Mouse (Mus musculus): Measurements from ENCODE around the gene Sobp. TPM values are rescaled to one million over a fixed set of nuclear protein-coding genes. Genes with fewer than 3 reads are reported as not detected.

Gene Sobp
- polyA plus RNA-seq (2014; fragmentation: Nextera tagmentation; extraction: Ambion mirVana) = 1.5 TPM in 2 replicates

GRCm38 (mm10) chr10:43174326-43175155 is at the start of gene Sobp, which contains the start of gene 9030612E09Rik:
Sobp (minus strand) TSS chr10:43174530.
9030612E09Rik (plus strand) TSS chr10:43174704.
- peak within 1 kb of the TSS; percentile 73 for H3K4me3 ChIP-seq (ENCODE audit: low read depth, low read length)
- peak within 1 kb of the TSS; percentile 79 for H3K4me2 ChIP-seq (ENCODE audit: low read length)
- peak; percentile 84 for DNase-seq (ENCODE audit: low spot score)
- peak; percentile 73 for ATAC-seq (replicated peaks; ENCODE audit: low FRiP score, low TSS enrichment, low read depth)
- H3K4me1 ChIP-seq (replicated peaks; ENCODE audit: control insufficient read depth, insufficient read depth, low read length) = peaks cover 8% of the 10 kb centered on the region; the same call in 1 of the 2 replicates
- H3K9ac ChIP-seq (ENCODE audit: low read length) = peak within 1 kb of the TSS; percentile 61
- H3K27me3 ChIP-seq (replicated peaks; ENCODE audit: control insufficient read depth, insufficient read depth, low read length) = peaks cover 56% of the 10 kb centered on the region
- no peaks in the 10 kb centered on the region for H3K9me3 ChIP-seq (ENCODE audit: control insufficient read depth, low read length)
- H3K36me3 ChIP-seq (ENCODE audit: control insufficient read depth, insufficient read depth, low read length) = no peaks in the 10 kb centered on the region
- 0% methylated on average over 59 of the region's 91 CpGs for WGBS
- peak within 1 kb of the TSS; percentile 22; the same call in 1 of the 2 replicates for H3K27ac ChIP-seq (ENCODE audit: low read depth)

- H3K4me2 ChIP-seq (ENCODE audit: low read length) = no peak overlapping the region
- no peaks in the 10 kb centered on the region for H3K36me3 ChIP-seq (ENCODE audit: control insufficient read depth, insufficient read depth, low read length)
- peaks cover 3% of the 10 kb centered on the region; the same call in 1 of the 2 replicates for H3K4me1 ChIP-seq (replicated peaks; ENCODE audit: control insufficient read depth, insufficient read depth, low read length)
- no peak overlapping the region for H3K9ac ChIP-seq (ENCODE audit: low read length)
- H3K9me3 ChIP-seq (ENCODE audit: control insufficient read depth, low read length) = no peaks in the 10 kb centered on the region
- ATAC-seq (replicated peaks; ENCODE audit: low FRiP score, low TSS enrichment, low read depth) (no peak), DNase-seq (ENCODE audit: low spot score) (no peak)
- H3K4me3 ChIP-seq (ENCODE audit: low read depth, low read length) = no peak overlapping the region
- H3K27me3 ChIP-seq (replicated peaks; ENCODE audit: control insufficient read depth, insufficient read depth, low read length) = no peaks in the 10 kb centered on the region
- WGBS = 90% methylated on average over 2 of the region's 2 CpGs
- no peak overlapping the region for H3K27ac ChIP-seq (ENCODE audit: low read depth)
Observed at GRCm38 (mm10) chr10:43223391-43223790, 49.1 kb upstream of the Sobp start.

- H3K9ac ChIP-seq (ENCODE audit: low read length) = peak overlapping the region; percentile 77
- ATAC-seq (replicated peaks; ENCODE audit: low FRiP score, low TSS enrichment, low read depth) = peak; percentile 50
- H3K4me1 ChIP-seq (replicated peaks; ENCODE audit: control insufficient read depth, insufficient read depth, low read length) = peaks cover 3% of the 10 kb centered on the region; the same call in 1 of the 2 replicates
Observed at GRCm38 (mm10) chr10:43221659-43222058, 47.3 kb upstream of the Sobp start.

GRCm38 (mm10) chr10:43220910-43221625 is 46.7 kb upstream of the Sobp start, which contains the start of gene Pdss2:
Pdss2 (plus strand) TSS chr10:43221486.
- H3K9ac ChIP-seq (ENCODE audit: low read length) = peak within 1 kb of the TSS; percentile 77
- H3K9me3 ChIP-seq (ENCODE audit: control insufficient read depth, low read length) = no peaks in the 10 kb centered on the region
- no peaks in the 10 kb centered on the region for H3K36me3 ChIP-seq (ENCODE audit: control insufficient read depth, insufficient read depth, low read length)
- peak within 1 kb of the TSS; percentile 85 for H3K27ac ChIP-seq (ENCODE audit: low read depth)
- H3K4me3 ChIP-seq (ENCODE audit: low read depth, low read length) = peak within 1 kb of the TSS; percentile 83
- H3K27me3 ChIP-seq (replicated peaks; ENCODE audit: control insufficient read depth, insufficient read depth, low read length) = no peaks in the 10 kb centered on the region
- peak; percentile 99 for ATAC-seq (replicated peaks; ENCODE audit: low FRiP score, low TSS enrichment, low read depth)
- DNase-seq (ENCODE audit: low spot score) = peak; percentile 93
- peak within 1 kb of the TSS; percentile 76 for H3K4me2 ChIP-seq (ENCODE audit: low read length)
- H3K4me1 ChIP-seq (replicated peaks; ENCODE audit: control insufficient read depth, insufficient read depth, low read length) = peaks cover 3% of the 10 kb centered on the region; the same call in 1 of the 2 replicates
- under 1% methylated on average over 50 of the region's 50 CpGs for WGBS

More at GRCm38 (mm10) chr10:43221659-43222058, 47.3 kb upstream of the Sobp start:
- no peak for DNase-seq (ENCODE audit: low spot score)
- Histone ChIP-seq H3K4me3 (ENCODE audit: low read depth, low read length) (peak overlapping the region; percentile 83), H3K4me2 (ENCODE audit: low read length) (peak overlapping the region; percentile 49), H3K27me3 (replicated peaks; ENCODE audit: control insufficient read depth, insufficient read depth, low read length) (no peaks in the 10 kb centered on the region), H3K9me3 (ENCODE audit: control insufficient read depth, low read length) (no peaks in the 10 kb centered on the region), H3K36me3 (ENCODE audit: control insufficient read depth, insufficient read depth, low read length) (no peaks in the 10 kb centered on the region), H3K27ac (ENCODE audit: low read depth) (peak overlapping the region; percentile 85)
- WGBS = under 1% methylated on average over 25 of the region's 25 CpGs

- Histone ChIP-seq H3K4me2 (ENCODE audit: low read length) (peak overlapping the region; percentile 76), H3K27me3 (replicated peaks; ENCODE audit: control insufficient read depth, insufficient read depth, low read length) (no peaks in the 10 kb centered on the region), H3K9me3 (ENCODE audit: control insufficient read depth, low read length) (no peaks in the 10 kb centered on the region), H3K9ac (ENCODE audit: low read length) (peak overlapping the region; percentile 77), H3K27ac (ENCODE audit: low read depth) (peak overlapping the region; percentile 85), H3K36me3 (ENCODE audit: control insufficient read depth, insufficient read depth, low read length) (no peaks in the 10 kb centered on the region), H3K4me1 (replicated peaks; ENCODE audit: control insufficient read depth, insufficient read depth, low read length) (peaks cover 3% of the 10 kb centered on the region; the same call in 1 of the 2 replicates), H3K4me3 (ENCODE audit: low read depth, low read length) (peak overlapping the region; percentile 83)
- WGBS = 19% methylated on average over 7 of the region's 7 CpGs
- ATAC-seq (replicated peaks; ENCODE audit: low FRiP score, low TSS enrichment, low read depth) (no peak), DNase-seq (ENCODE audit: low spot score) (peak; percentile 59)
Observed at GRCm38 (mm10) chr10:43220479-43220878, 46.1 kb upstream of the Sobp start.

- H3K4me2 ChIP-seq (ENCODE audit: low read length) = no peak overlapping the region
- no peak overlapping the region for H3K9ac ChIP-seq (ENCODE audit: low read length)
- ATAC-seq (replicated peaks; ENCODE audit: low FRiP score, low TSS enrichment, low read depth) (no peak), DNase-seq (ENCODE audit: low spot score) (no peak)
- H3K27me3 ChIP-seq (replicated peaks; ENCODE audit: control insufficient read depth, insufficient read depth, low read length) = no peaks in the 10 kb centered on the region
- no peak overlapping the region for H3K27ac ChIP-seq (ENCODE audit: low read depth)
- H3K9me3 ChIP-seq (ENCODE audit: control insufficient read depth, low read length) = no peaks in the 10 kb centered on the region
- 92% methylated on average over 13 of the region's 13 CpGs for WGBS
- no peaks in the 10 kb centered on the region for H3K36me3 ChIP-seq (ENCODE audit: control insufficient read depth, insufficient read depth, low read length)
- no peaks in the 10 kb centered on the region; the same call in 1 of the 2 replicates for H3K4me1 ChIP-seq (replicated peaks; ENCODE audit: control insufficient read depth, insufficient read depth, low read length)
- H3K4me3 ChIP-seq (ENCODE audit: low read depth, low read length) = no peak overlapping the region
Observed at GRCm38 (mm10) chr10:43217361-43217900, 43.1 kb upstream of the Sobp start.

GRCm38 (mm10) chr10:43211866-43212265 is 37.5 kb upstream of the Sobp start:
- DNase-seq (ENCODE audit: low spot score) (no peak), ATAC-seq (replicated peaks; ENCODE audit: low FRiP score, low TSS enrichment, low read depth) (no peak)
- Histone ChIP-seq H3K4me2 (ENCODE audit: low read length) (no peak overlapping the region), H3K9me3 (ENCODE audit: control insufficient read depth, low read length) (no peaks in the 10 kb centered on the region), H3K27ac (ENCODE audit: low read depth) (no peak overlapping the region), H3K27me3 (replicated peaks; ENCODE audit: control insufficient read depth, insufficient read depth, low read length) (no peaks in the 10 kb centered on the region), H3K4me1 (replicated peaks; ENCODE audit: control insufficient read depth, insufficient read depth, low read length) (no peaks in the 10 kb centered on the region), H3K36me3 (ENCODE audit: control insufficient read depth, insufficient read depth, low read length) (no peaks in the 10 kb centered on the region), H3K4me3 (ENCODE audit: low read depth, low read length) (no peak overlapping the region), H3K9ac (ENCODE audit: low read length) (no peak overlapping the region)
- 39% methylated on average over 6 of the region's 6 CpGs for WGBS

- Histone ChIP-seq H3K27me3 (replicated peaks; ENCODE audit: control insufficient read depth, insufficient read depth, low read length) (no peaks in the 10 kb centered on the region), H3K36me3 (ENCODE audit: control insufficient read depth, insufficient read depth, low read length) (no peaks in the 10 kb centered on the region), H3K9me3 (ENCODE audit: control insufficient read depth, low read length) (no peaks in the 10 kb centered on the region), H3K9ac (ENCODE audit: low read length) (no peak overlapping the region), H3K4me3 (ENCODE audit: low read depth, low read length) (no peak overlapping the region), H3K4me1 (replicated peaks; ENCODE audit: control insufficient read depth, insufficient read depth, low read length) (no peaks in the 10 kb centered on the region), H3K4me2 (ENCODE audit: low read length) (no peak overlapping the region), H3K27ac (ENCODE audit: low read depth) (no peak overlapping the region)
- ATAC-seq (replicated peaks; ENCODE audit: low FRiP score, low TSS enrichment, low read depth) (no peak), DNase-seq (ENCODE audit: low spot score) (no peak)
- WGBS = 81% methylated on average over 3 of the region's 3 CpGs
Observed at GRCm38 (mm10) chr10:43203865-43204264, 29.5 kb upstream of the Sobp start.
